15 mouse cellular contexts compared by ENCODE assay signal in the genomic region with DNA sequence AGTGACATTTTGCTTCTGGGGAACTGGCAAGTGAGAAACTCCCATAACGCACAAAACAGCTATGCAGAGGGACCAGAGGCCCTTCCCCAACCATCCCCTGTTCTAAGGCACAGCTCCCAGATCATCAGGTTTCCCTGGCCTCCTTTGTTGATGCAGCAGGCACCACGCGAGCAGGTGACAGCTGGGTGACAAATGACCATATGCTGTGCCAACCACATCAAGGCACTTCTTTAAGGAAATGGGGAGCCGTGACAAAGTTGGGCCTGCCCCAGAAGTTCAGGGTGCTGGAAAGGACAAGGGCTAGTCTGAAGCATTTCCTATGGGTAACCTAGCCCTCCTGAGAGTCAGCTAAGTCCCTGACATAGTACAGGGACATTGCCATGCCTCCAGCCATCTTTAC.
DNase-seq lines count a peak whose midpoint lies in the region; ATAC-seq and TF ChIP-seq lines count a peak whose summit lies in the region.
"Had no signal": no experiment of that assay in that cellular context is flagged by ENCODE, and none has a peak within 500 bp of the region (broad histone marks: within the 10 kb centered on the region; RNA-seq: fewer than 3 reads in every experiment).

No protein-coding gene starts in this region.

- H3K4me1 ChIP-seq in heart, postnatal 0 days (ENCODE audit: control insufficient read depth, insufficient read depth), result peaks cover 54% of the 10 kb centered on the region
- H3K4me1 ChIP-seq in megakaryocyte, embryonic 14.5 days, result peaks cover 100% of the 10 kb centered on the region

- ATAC-seq in heart, postnatal 0 days (ENCODE audit: insufficient read depth, low read depth), result no peak
- ATAC-seq in megakaryocyte, adult 5-6 weeks (ENCODE audit: poor library complexity, severe bottlenecking), result no peak
- ATAC-seq: intestine, embryonic 16.5 days had no signal

- peak overlapping the region; percentile 96 for H3K27ac ChIP-seq in gastrocnemius, adult 2 months
- H3K27ac ChIP-seq in heart, postnatal 0 days (ENCODE audit: low read depth), result peak overlapping the region; percentile 86
- H3K27ac ChIP-seq: left cerebral cortex, adult 2 months had no signal

- H3K4me3 ChIP-seq in gastrocnemius, adult 2 months, result peak overlapping the region; percentile 82
- H3K4me3 ChIP-seq in heart, postnatal 0 days (ENCODE audit: low read depth, low read length), result no peak overlapping the region
- peak overlapping the region; percentile 85 for H3K4me3 ChIP-seq in megakaryocyte, embryonic 14.5 days (replicated peaks)
- H3K4me3 ChIP-seq: left cerebral cortex, adult 2 months; midbrain, embryonic 13.5 days had no signal

- no peaks in the 10 kb centered on the region for H3K36me3 ChIP-seq in heart, postnatal 0 days (replicated peaks; ENCODE audit: control insufficient read depth, insufficient read depth, low read length)
- H3K36me3 ChIP-seq in megakaryocyte, embryonic 14.5 days (replicated peaks; ENCODE audit: low read length), result peaks cover 86% of the 10 kb centered on the region
- H3K36me3 ChIP-seq: midbrain, embryonic 13.5 days had no signal

- WGBS in heart, postnatal 0 days, result 74% methylated on average over 4 of the region's 4 CpGs

- peak; percentile 70 for DNase-seq in gastrocnemius, adult 2 months
- DNase-seq in gastrocnemius, postnatal 4 days (ENCODE audit: low spot score in 2 of 2), result no peak
- no peak for DNase-seq in heart, postnatal 0 days (ENCODE audit: low spot score)
- DNase-seq in heart, adult 18-20 months, result no peak
- no peak for DNase-seq in left cerebral cortex, postnatal 4 days
- no peak for DNase-seq in cerebellum, adult 9-11 months
- DNase-seq: adrenal gland, adult 8-10 months; cerebellum, postnatal 10 days; right cerebral cortex, postnatal 4 days; thymus, postnatal 25 days had no signal

- intact Hi-C loops in gastrocnemius, adult 2 months (cut with DNase I), result no loop called here
- intact Hi-C loops in left cerebral cortex, postnatal 4 days (cut with DNase I), result no loop called here

- no peak for TF ChIP-seq EP300 in heart, postnatal 0 days (IDR thresholded peaks at IDR 0.05; ENCODE audit: low read depth)

- no peak overlapping the region for H3K4me2 ChIP-seq in heart, postnatal 0 days (ENCODE audit: low read depth, low read length)
- H3K4me2 ChIP-seq: midbrain, embryonic 13.5 days had no signal

- no peak for TF ChIP-seq CTCF in gastrocnemius, adult 2 months (IDR thresholded peaks at IDR 0.05)
- no peak for TF ChIP-seq CTCF in heart, postnatal 0 days (IDR thresholded peaks at IDR 0.05; ENCODE audit: low read depth)

- H3K9ac ChIP-seq in heart, postnatal 0 days (replicated peaks; ENCODE audit: low read depth, low read length), result no peak overlapping the region
- H3K9ac ChIP-seq: midbrain, embryonic 13.5 days had no signal

- H3K9me3 ChIP-seq in heart, postnatal 0 days (replicated peaks; ENCODE audit: control insufficient read depth, low read length), result no peaks in the 10 kb centered on the region
- H3K9me3 ChIP-seq in megakaryocyte, embryonic 14.5 days, result no peaks in the 10 kb centered on the region
- H3K9me3 ChIP-seq: midbrain, embryonic 13.5 days had no signal

- H3K27me3 ChIP-seq in heart, postnatal 0 days (ENCODE audit: control insufficient read depth, insufficient read depth, low read length), result no peaks in the 10 kb centered on the region
- no peaks in the 10 kb centered on the region for H3K27me3 ChIP-seq in megakaryocyte, embryonic 14.5 days (replicated peaks)
- H3K27me3 ChIP-seq: midbrain, embryonic 13.5 days had no signal
